Comparison of ENCODE assay signal across 9 mouse cellular contexts in the genomic region with DNA sequence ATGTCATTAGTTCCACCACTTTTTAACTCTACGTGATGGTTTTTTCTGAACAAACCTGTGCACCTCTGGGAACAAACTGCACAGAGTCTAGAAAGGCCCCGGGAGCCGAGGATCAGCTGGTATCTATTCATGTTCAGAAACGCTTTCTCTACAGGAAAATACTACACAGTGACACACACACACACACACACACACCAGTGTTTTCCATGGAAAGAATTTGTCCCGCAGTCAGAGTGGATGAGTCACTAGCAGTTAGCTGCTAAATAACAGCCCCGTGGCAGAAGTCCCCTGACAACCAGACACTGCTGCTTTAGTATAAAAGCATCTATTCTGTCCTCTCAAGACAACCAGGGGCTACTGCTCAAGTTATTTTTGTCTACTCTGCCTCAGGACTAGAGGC.
DNase-seq lines count a peak whose midpoint lies in the region; ATAC-seq lines count a peak whose summit lies in the region.
"Had no signal": no experiment of that assay in that cellular context is flagged by ENCODE, and none has a peak within 500 bp of the region (broad histone marks: within the 10 kb centered on the region; RNA-seq: fewer than 3 reads in every experiment).

No protein-coding gene starts in this region.

- H3K9ac ChIP-seq in heart, embryonic 12.5 days: no peak overlapping the region
- H3K9ac ChIP-seq in heart, embryonic 16.5 days (ENCODE audit: low read length): 0 out of 2 replicates have a peak overlapping the region, but pooled peaks have one; percentile 27

- no peaks in the 10 kb centered on the region for H3K27me3 ChIP-seq in heart, embryonic 12.5 days (replicated peaks)
- no peaks in the 10 kb centered on the region for H3K27me3 ChIP-seq in heart, embryonic 16.5 days (ENCODE audit: control insufficient read depth, insufficient read depth, low read length)

- H3K27ac ChIP-seq in heart, embryonic 12.5 days (ENCODE audit: poor library complexity, severe bottlenecking): peak overlapping the region; percentile 83
- H3K27ac ChIP-seq in heart, embryonic 16.5 days (ENCODE audit: low read length): peak overlapping the region; percentile 54

- no peaks in the 10 kb centered on the region for H3K36me3 ChIP-seq in heart, embryonic 12.5 days
- no peaks in the 10 kb centered on the region for H3K36me3 ChIP-seq in heart, embryonic 16.5 days (ENCODE audit: control insufficient read depth, insufficient read depth)

- DNase-seq in heart, postnatal 25 days (ENCODE audit: low spot score): no peak
- DNase-seq in right cerebral cortex, postnatal 14 days: peak; percentile 14
- no peak for DNase-seq in right cerebral cortex, postnatal 4 days
- peak; percentile 29 for DNase-seq in skeletal muscle tissue, adult 2 months (ENCODE audit: low read depth, low spot score)
- no peak for DNase-seq in cerebellum, adult 11 months

- no peak overlapping the region for H3K4me3 ChIP-seq in heart, embryonic 12.5 days
- no peak overlapping the region for H3K4me3 ChIP-seq in heart, embryonic 16.5 days (ENCODE audit: low read length)

- intact Hi-C loops in heart, postnatal 25 days (cut with DNase I): loop anchor here (5.0 kb wide), 1 partner anchor 113 kb away; a partner anchor contains a TSS

- H3K4me2 ChIP-seq in heart, embryonic 12.5 days: peak overlapping the region; percentile 74
- H3K4me2 ChIP-seq in heart, embryonic 16.5 days (ENCODE audit: low read depth, low read length): peak overlapping the region; percentile 80

- WGBS in heart, embryonic 12.5 days: 16% methylated on average over 6 of the region's 6 CpGs
- 14% methylated on average over 6 of the region's 6 CpGs for WGBS in heart, embryonic 16.5 days

- no peaks in the 10 kb centered on the region for H3K9me3 ChIP-seq in heart, embryonic 12.5 days (replicated peaks)
- H3K9me3 ChIP-seq in heart, embryonic 16.5 days (replicated peaks; ENCODE audit: control insufficient read depth, low read length): no peaks in the 10 kb centered on the region

- peak; percentile 39; the same call in 1 of the 2 replicates for ATAC-seq in heart, embryonic 12.5 days (ENCODE audit: insufficient number of reproducible peaks, low FRiP score)
- no peak for ATAC-seq in heart, embryonic 16.5 days (replicated peaks; ENCODE audit: extremely low read depth, insufficient read depth, low FRiP score)
- no peak for ATAC-seq in erythroblast, adult 5-6 weeks (replicated peaks; ENCODE audit: low FRiP score, poor library complexity, severe bottlenecking)
- ATAC-seq: intestine, embryonic 16.5 days had no signal

- peaks cover 86% of the 10 kb centered on the region for H3K4me1 ChIP-seq in heart, embryonic 12.5 days (replicated peaks)
- H3K4me1 ChIP-seq in heart, embryonic 16.5 days (ENCODE audit: control insufficient read depth, insufficient read depth, low read length): peaks cover 81% of the 10 kb centered on the region

Comparison
In these comparisons a context has a peak if more than half of its experiments do, and no peak if none do; other contexts are left out.
1. DNase-seq: peak in right cerebral cortex, postnatal 14 days (single experiment) and skeletal muscle tissue, adult 2 months (single experiment); none in heart, postnatal 25 days (single experiment), right cerebral cortex, postnatal 4 days (single experiment) and cerebellum, adult 11 months (single experiment).